Mouse (Mus musculus) E14TG2a.4 (cell line): Measurements from ENCODE around the gene Mios.

ENCODE experiments used
- H3K27me3 ChIP-seq: 2 replicates; pipeline ENCODE4 v1.6.1; 2014; ENCODE audit warnings: low read length, control low read depth; ENCODE audit not compliant: insufficient read depth
- H3K36me3 ChIP-seq: 2 replicates; pipeline ENCODE4 v1.6.1; 2014; ENCODE audit warnings: low read length, control low read depth; ENCODE audit not compliant: insufficient read depth
- H3K4me1 ChIP-seq: replicated peaks from 2 replicates; pipeline ENCODE4 v1.6.1; 2014; ENCODE audit warnings: low read depth, low read length, control low read depth
- H3K4me3 ChIP-seq: replicated peaks from 2 replicates; pipeline ENCODE4 v1.5.1; 2014; ENCODE audit warnings: mild to moderate bottlenecking, low read length
- H3K9me3 ChIP-seq: 2 replicates; pipeline ENCODE4 v1.6.1; 2014; ENCODE audit warnings: low read length, control low read depth
- CTCF ChIP-seq: conservative IDR thresholded peaks from 2 replicates; pipeline ENCODE4 v1.5.1; 2014; ENCODE audit warnings: low read length
- NANOG ChIP-seq: IDR thresholded peaks from 2 replicates; pipeline ENCODE4 v1.6.1; 2014; ENCODE audit warnings: borderline replicate concordance, low read length, mixed read lengths
- POU5F1 ChIP-seq: IDR thresholded peaks from 2 replicates; pipeline ENCODE4 v1.6.1; 2014; ENCODE audit warnings: low read length, borderline replicate concordance

Gene Mios

DNA sequence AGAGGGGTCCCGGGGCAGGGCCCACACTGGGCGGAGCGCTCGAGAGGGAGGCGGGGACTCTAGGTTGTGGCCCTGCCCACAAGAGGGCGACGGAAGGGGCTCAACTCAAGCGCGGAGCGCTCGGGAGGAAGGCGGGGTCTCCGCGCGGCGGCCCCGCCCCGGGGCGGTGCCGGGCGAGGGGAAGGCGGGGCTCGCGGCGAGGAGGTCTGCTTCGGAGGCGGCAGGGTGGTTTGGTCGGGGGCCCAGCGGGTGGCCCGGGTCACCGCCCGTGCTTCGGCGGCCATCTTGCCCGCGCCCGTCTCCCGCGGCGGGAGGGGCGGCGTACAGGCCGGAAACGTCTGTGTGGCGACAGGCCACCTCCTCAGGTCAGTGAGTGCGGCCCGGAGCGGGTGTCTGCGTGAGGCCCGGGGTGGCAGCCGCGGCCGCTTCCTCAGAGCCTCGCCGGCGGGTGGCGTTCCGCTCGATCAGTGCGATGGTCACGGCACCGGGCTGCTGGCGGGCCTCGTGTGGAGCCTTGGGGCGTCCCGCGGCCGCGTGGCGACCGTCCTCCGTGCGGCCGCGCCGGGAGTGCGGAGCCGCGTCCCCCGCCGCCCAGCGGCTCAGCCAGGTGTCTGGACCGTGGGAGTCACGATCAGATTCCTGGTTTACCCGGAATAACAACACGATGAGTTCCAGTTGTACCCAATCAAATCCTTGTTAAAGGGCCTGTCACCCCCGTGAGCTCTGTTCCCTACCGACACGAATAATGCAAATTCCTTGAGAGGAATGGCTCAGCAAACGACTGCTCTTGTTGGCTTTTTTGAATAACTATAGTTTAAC is at the start of gene Mios:
Gene Mios (plus strand): TSS at position 176 of the 819 bp plus-strand sequence.
- Histone ChIP-seq H3K4me1 (peaks cover 2% of the 10 kb centered on the region; the same call in 1 of the 2 replicates), H3K27me3 (no peaks in the 10 kb centered on the region), H3K4me3 (peak within 1 kb of the TSS; percentile 82), H3K36me3 (no peaks in the 10 kb centered on the region), H3K9me3 (peaks cover 27% of the 10 kb centered on the region)
- TF ChIP-seq CTCF: no peak
- TF ChIP-seq POU5F1: no peak
- no peak for TF ChIP-seq NANOG

DNA sequence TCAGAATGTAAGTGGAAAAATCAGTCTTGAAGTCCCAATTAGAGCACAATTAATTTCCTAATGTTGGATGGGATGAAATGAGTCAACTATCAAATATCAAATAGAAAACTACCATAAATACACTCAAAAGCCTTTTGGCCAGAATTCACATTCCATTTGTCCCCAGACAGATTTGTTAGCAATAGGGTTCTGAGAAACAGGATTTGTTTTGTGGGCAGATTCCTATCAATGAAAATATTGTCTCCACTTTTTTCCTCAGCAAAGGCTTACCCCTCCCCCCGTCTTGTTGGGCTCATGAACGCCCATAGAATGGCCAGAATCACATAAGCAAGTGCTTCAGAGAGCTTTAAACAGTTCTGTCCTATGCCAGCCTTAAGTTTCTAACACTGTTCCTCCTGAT is 49.0 kb upstream of the Mios start:
- TF ChIP-seq CTCF (no peak), POU5F1 (no peak), NANOG (no peak)

DNA sequence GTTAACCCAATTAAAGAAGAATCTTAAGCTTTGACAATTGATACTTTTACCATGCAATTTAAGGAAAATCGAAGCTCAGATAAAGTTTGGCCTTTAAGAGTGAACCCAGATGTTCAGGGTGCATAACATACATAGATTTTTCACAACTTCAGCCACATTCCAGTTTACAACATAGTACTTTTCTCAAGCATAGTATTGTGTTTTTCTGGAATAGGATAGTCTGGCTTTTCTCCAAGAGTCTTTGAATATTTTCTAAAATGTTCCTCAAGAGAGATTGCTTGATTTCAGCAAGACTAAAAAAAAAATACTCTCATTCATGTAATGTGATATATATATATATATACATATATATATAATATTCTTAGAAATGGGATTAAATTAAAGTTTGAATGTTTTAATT is 44.3 kb upstream of the Mios start:
- no peaks in the 10 kb centered on the region for H3K9me3 ChIP-seq
- TF ChIP-seq NANOG: no peak
- TF ChIP-seq CTCF: no peak
- TF ChIP-seq POU5F1: no peak
- H3K27me3 ChIP-seq: no peaks in the 10 kb centered on the region
- H3K36me3 ChIP-seq: no peaks in the 10 kb centered on the region
- H3K4me1 ChIP-seq: no peaks in the 10 kb centered on the region
- H3K4me3 ChIP-seq: no peak overlapping the region

More for the DNA sequence above, 49.0 kb upstream of the Mios start:
- no peak overlapping the region for H3K4me3 ChIP-seq
- H3K27me3 ChIP-seq: no peaks in the 10 kb centered on the region
- no peaks in the 10 kb centered on the region for H3K36me3 ChIP-seq
- no peaks in the 10 kb centered on the region for H3K9me3 ChIP-seq
- no peaks in the 10 kb centered on the region for H3K4me1 ChIP-seq

DNA sequence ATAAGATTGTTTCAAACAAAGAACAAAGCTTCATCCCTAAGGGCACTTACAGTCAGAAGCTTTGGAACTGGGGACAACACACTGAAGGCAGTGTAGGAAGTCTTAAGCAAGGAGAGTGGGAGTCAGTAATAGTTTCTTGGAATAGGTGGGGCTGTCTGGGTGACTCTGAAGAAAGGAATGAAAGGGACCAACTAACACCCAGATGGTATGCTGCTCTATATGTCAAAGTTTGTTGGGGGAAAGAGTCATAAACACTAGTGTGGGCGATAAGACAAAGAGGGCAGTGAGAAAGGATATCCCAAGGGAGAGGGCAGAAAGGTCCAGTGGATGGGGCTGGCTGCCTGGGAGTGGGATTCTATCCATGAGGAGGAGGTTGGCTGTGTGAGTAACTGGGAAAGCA is 36.9 kb upstream of the Mios start:
- H3K4me3 ChIP-seq: no peak overlapping the region
- H3K27me3 ChIP-seq: no peaks in the 10 kb centered on the region
- H3K9me3 ChIP-seq: no peaks in the 10 kb centered on the region
- no peaks in the 10 kb centered on the region for H3K36me3 ChIP-seq
- TF ChIP-seq POU5F1 (no peak), NANOG (no peak), CTCF (no peak)
- no peaks in the 10 kb centered on the region for H3K4me1 ChIP-seq

DNA sequence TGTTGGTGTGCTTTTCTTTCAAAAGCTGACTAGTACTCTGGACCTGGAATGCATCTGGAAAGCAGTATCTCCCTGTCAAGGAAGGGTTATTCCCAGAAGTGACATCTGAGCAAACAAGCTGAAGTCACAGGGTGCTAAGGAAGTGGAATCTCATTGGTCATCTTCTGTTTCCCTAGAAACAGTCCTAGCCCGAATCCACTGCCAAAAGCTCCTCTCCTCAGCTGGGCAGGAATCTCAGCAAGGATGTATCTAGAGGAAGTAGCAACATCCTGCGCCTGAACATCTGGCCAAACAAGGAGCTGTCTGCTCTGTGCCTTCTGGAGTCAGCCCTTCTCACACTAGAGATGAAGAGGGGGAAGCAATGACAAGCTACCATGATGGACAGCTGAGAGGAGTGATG is 35.0 kb upstream of the Mios start:
- Histone ChIP-seq H3K27me3 (no peaks in the 10 kb centered on the region), H3K9me3 (no peaks in the 10 kb centered on the region), H3K36me3 (no peaks in the 10 kb centered on the region), H3K4me1 (no peaks in the 10 kb centered on the region), H3K4me3 (no peak overlapping the region)
- no peak for TF ChIP-seq NANOG
- TF ChIP-seq POU5F1: no peak
- TF ChIP-seq CTCF: no peak

DNA sequence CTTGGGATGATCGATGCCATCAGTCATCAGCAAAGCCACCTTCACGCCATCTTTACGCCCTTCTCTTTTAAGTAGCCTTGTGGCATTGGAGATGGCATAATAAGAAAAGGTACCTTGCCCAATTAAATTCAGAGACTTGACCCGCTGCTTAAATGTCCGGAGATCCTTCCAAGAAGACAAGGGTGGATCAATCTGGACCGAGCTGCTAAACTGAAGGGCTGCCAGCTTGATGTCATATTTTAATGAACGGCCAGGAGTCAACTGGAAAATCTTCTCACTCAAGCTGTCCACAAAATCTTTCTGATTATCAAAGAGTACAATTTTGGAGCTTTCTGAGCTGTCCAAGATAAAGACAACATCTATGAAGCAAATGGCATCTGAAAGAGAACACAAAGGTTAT is 33.7 kb upstream of the Mios start:
- H3K4me1 ChIP-seq: no peaks in the 10 kb centered on the region
- TF ChIP-seq NANOG: no peak
- TF ChIP-seq CTCF: no peak
- no peak for TF ChIP-seq POU5F1
- no peak overlapping the region for H3K4me3 ChIP-seq
- H3K9me3 ChIP-seq: no peaks in the 10 kb centered on the region
- H3K36me3 ChIP-seq: no peaks in the 10 kb centered on the region
- H3K27me3 ChIP-seq: no peaks in the 10 kb centered on the region

DNA sequence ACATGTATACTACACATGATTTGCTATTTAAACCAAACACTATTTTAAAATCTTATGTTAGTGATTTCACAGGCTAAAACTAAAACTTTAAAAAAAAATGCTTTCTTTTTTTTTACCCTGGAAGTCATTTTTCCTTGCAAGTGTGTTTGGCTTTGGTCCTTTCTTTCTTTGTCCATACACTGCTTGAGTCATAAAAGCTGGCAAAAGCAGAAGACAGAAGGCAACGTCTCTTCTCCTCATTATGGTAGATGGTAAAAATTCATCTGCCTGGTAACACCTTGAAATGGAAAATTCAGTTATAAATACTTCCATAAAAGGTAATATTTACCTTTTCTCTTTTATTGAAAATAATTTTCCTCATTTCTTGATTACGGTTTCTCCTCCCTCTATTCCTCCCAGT is 32.9 kb upstream of the Mios start:
- Histone ChIP-seq H3K9me3 (no peaks in the 10 kb centered on the region), H3K4me3 (no peak overlapping the region), H3K4me1 (no peaks in the 10 kb centered on the region), H3K36me3 (no peaks in the 10 kb centered on the region), H3K27me3 (no peaks in the 10 kb centered on the region)
- TF ChIP-seq POU5F1: no peak
- TF ChIP-seq CTCF: no peak
- TF ChIP-seq NANOG: no peak

DNA sequence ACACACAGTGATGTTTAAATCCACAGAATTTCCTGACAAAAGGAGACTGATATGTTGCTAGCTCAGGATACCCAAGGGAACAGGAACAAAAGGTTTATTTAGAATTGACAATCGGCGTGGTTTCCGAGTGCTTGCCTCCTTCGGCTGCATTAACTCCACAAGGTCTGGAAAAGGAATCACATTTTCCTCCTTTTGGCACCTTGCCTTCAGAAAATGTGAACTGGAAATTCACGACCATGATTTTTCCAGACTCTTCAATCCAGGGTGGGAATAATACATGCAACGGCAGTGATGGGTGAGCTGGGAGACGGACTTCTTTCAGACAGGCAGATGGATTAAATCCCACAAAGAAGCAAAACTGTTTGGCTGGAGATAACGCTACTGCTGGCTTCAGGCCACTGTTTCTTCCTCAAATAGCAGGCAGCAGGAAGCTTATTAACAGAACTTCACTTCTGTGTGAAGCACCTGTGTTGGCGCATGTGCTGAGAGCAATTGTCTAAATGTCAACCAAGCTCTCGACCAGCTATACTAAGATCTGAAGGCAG is 30.6 kb upstream of the Mios start:
- no peaks in the 10 kb centered on the region for H3K27me3 ChIP-seq
- H3K4me1 ChIP-seq: no peaks in the 10 kb centered on the region
- TF ChIP-seq NANOG: no peak
- TF ChIP-seq POU5F1: no peak
- TF ChIP-seq CTCF: no peak
- no peaks in the 10 kb centered on the region for H3K36me3 ChIP-seq
- H3K9me3 ChIP-seq: no peaks in the 10 kb centered on the region
- H3K4me3 ChIP-seq: no peak overlapping the region
